Mouse (Mus musculus): ENCODE measurements around the gene Rims3.

The Rims3 gene

GRCm38 (mm10) chr4:120854588-120855319 lies at the start of gene Rims3:
Gene Rims3, plus strand, starts transcription at chr4:120854816.
- DNase-seq = peak; percentile 65

- DNase-seq = no peak
These were observed 48.8 kb upstream of the Rims3 start for GRCm38 (mm10) chr4:120805816-120806215.

- DNase-seq = no peak
These were observed 40.9 kb upstream of the Rims3 start for GRCm38 (mm10) chr4:120813762-120814161.

DNA sequence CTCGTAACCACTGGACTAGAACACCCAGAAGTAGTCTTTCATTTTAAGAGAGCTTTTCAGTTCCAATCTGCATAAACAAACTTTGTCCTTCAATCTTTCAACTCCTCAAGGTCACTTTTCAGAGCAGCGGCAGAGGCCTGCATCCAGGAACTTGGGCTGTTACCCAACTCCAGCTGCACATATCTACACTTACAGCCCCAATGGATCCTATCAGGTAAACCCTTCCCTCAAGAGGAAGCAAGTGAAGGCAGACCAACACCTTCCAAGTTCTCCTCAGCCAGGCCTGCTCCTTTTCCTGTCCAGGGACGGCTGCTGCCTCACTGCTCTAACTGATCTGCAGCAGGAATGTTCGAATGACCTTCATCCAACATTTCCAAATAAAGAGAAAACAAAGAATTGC lies 40.4 kb upstream of the Rims3 start:
- no peak for DNase-seq

DNA sequence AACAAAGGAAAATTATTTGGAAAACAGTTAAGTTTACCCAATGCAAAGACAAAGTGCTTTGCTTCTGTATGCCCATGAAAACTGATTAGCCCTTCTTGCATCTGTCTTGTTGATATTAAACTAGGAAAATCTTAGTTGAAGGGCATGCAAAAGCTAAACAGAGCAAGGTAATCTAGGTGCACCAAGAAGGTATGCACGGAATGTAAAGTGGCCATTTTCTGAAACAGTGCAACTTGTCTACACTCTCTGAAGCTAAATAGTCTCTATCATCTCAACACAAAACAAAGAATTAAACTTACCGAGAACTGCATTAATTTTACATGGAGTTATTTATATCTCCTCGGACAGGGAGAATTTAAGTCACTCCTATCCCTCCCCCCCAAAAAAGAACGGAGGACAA lies 39.5 kb upstream of the Rims3 start:
- no peak for DNase-seq

DNA sequence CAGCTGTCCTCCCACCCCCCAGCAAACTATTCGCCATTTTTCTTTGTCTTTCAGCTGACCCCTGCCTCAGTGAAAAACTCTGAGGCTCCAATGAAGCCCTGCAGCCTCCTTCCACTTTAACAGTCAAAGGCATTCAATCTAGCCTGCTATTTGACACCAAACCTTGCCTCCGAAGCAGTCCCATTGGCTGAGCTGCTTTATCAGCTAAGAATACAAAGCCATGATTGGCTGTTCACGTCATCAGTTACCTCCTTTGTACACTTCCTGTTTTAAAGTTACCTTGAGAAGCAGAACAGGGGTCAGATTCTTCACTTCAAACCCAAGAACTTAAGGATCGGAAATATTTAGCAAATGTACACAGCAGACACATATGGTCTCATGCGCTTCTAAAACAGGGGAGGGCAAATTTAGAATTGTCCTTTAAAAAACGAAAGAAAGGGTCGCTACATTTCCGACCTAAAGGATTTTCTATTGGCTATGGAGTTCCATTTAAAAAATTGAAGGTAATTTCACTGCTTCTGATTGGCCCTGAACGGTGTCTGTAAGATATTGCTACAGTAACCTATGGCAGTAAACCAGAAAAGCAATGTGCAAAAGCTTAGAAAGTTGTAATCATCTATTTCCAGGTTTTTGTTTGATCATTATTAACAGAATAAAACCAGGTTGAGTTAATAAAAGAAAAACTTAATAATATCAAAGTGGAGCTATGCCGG lies 38.8 kb upstream of the Rims3 start:
- DNase-seq = peak; percentile 66

- no peak for DNase-seq
These were observed 37.4 kb upstream of the Rims3 start for GRCm38 (mm10) chr4:120817002-120817774.

DNA sequence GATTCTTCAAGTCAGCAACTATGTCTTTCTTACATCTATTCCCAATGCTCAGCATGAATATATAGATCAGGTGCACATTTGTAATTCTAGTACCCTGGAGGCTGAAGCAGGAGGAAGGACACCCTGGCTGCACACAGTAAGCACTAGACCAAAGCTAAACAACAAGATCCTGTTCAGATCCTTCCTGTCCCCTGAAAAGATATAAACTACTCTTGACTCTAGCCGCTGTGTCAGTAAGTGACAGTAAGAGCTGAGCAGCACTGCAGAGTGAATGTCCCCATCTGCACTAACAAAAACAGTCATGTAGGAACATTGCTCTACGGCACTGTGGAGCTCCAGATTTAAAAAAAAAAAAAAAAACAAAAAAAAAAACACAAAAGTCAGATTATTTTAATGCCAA lies 36.7 kb upstream of the Rims3 start:
- DNase-seq = no peak

- DNase-seq = no peak
These were observed 35.3 kb upstream of the Rims3 start for GRCm38 (mm10) chr4:120819296-120819695.

DNA sequence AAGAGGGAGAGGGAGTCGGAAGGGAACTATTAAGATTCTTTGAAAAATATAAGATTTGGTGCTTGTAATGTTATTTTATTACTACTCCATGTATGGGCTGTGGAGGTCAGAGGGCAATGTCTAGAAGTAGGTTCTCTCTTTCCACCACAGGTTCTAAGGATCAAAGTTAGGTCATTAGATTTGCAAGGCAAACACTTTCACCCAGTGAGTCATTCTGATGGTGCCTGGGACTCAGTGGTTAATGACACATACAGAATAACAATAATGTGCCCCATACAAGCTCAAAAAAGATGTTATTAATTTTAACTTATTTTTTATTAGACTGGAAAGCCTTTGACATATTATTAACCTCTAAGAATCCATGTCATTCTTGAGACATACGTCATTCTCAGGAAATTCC lies 34.7 kb upstream of the Rims3 start:
- no peak for DNase-seq

DNA sequence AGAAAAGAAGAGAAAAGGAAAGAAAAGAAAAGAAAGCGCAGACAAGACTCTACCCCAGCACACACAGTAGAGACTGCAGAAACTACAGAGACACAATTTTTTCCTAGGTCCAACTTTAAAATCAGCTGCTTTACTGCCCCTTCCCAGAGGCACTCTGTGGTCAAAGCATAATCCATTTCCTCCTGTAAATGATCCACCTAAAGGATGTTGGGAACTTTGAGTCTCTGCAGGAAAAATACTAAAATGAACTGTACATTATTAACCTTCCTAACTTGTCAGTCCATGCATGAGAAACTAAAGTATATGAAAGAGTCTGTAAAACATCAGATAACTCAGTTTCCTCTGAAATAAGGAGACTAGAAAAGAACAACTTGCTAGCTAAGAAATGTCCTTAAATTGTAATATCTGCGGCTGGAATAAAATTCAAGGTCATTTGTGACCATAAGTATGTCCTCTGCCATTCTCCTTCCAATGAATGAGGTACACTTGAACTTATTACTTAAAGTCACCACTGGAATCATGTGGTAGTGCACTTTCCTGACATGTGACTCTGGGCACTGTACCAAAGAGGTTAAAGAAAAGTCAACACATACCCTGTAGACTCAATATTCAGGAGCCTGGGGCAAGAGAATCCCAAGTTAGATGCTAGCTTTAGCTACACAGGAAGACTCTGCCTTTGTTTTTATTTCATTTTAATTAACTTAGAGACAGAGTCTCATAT lies 32.3 kb upstream of the Rims3 start:
- DNase-seq = no peak

DNA sequence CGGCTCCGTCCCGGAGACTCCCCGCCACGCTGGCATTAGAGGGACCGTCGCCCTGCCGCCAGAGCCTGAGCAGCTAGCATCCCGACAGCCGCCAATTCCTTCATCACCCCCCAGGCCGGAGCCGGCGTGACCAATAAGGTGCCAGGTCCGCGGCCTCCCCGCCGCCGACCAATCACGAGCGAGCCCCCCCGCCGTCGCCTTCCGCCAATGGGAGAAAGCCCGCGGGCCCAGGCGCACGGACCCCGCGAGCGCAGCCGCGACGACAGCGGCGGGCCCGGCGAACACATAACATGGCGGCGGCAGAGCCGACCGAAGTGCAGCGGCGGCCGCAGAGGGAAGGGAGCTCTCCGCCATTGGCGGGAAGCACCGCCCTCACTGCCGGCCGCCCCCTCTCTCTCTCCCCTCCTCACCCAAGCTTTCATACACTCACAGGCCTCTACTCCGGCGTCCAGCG lies 29.5 kb upstream of the Rims3 start:
- DNase-seq = peak; percentile 98

GRCm38 (mm10) chr4:120825577-120826326 lies 28.9 kb upstream of the Rims3 start:
- DNase-seq = peak; percentile 98

- DNase-seq = no peak
These were observed 28.2 kb upstream of the Rims3 start for GRCm38 (mm10) chr4:120826418-120826817.

- no peak for DNase-seq
These were observed 23.8 kb upstream of the Rims3 start for GRCm38 (mm10) chr4:120830767-120831166.

DNA sequence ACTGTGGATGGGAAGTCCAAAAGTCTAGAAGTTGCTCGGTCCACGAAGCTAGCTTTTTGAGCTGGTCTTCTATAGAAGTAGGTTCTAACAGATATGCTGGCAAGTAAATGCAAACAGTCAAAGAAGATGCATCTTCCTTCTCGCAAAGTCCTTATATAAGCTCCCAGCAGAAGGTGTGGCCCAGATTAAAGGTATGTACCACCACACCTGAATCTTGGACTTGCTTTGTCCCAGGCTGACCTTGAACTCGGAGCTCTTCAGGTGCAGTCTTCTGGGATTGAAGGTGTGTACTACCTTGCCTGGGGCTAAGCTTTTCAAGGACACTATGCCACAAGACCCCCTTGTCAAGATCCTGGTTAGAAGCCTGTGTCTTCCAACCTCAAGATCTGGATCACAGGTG lies 23.1 kb upstream of the Rims3 start, which contains the start of gene Nfyc:
Nfyc (minus strand) TSS at position 101 of the 400 bp plus-strand sequence.
- DNase-seq = no peak

DNA sequence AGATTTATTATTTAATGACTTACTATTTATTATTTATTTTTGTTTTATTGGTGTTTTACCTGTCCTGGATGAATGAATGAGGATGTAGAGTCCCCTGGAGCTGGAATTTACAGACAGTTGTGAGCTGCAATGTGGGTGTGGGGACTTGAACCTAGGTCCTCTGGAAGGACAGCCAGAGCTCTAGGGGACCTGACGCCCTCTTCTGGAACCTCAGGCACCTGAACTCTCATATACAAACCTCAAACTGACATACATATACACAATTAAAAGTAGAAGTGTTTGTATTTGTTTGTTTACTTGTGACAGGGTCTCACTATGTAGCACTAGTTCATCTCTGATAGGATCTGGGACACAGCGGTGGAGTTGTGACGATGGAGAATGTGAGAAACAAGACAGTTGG lies 13.3 kb upstream of the Rims3 start:
- DNase-seq = no peak

DNA sequence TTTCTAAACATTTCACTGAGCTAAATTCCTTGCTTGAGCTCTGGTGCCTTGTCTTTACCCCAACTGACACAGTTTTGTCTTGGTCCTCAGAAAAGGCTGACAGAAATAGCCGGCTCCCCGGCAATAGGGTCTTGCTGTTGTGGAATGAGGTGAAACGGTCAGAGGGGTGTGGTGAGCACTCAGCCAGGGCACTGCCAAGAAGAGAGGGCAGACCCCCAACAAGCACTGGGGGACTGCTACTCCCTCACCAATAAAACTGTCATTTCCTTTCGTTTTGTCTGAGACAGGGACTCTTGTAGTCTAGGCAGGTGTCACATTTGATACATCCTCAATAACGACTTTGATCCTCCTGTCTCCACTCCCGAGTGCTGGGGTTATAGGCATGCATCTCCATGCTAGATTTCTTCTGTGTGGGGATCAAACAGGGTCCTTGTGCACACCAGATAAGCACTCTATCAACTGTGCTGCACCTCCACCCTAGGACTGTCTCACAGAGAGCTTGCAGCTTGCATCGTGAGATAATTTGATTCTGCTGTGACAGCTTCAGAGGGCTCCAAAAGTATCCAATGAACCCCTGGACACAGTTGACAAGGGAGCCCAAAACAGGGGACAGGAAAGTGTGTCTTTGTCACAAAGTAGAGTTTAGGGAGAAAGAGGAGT lies 10.1 kb upstream of the Rims3 start:
- DNase-seq = no peak

GRCm38 (mm10) chr4:120845098-120845497 lies 9.5 kb upstream of the Rims3 start:
- no peak for DNase-seq

DNA sequence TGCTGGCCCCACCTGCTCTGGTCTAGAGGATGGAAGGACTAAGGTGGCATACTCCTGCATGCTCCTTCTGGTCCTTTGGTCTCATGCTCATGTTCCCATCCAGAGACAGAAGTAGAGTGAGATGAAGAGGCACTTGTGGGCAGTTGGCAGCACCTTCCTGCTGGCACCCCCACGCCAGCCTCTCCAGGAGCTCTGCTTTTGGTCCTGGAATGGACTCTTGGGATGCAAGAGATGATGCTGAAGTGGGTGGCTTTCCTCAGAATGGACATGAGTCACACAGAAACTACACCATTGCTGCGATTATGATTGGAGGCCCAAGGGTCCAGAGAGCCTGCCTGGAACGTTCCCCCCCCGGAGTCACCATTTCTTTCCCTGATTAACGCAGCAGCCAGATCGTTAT lies 5.7 kb upstream of the Rims3 start:
- DNase-seq = no peak

DNA sequence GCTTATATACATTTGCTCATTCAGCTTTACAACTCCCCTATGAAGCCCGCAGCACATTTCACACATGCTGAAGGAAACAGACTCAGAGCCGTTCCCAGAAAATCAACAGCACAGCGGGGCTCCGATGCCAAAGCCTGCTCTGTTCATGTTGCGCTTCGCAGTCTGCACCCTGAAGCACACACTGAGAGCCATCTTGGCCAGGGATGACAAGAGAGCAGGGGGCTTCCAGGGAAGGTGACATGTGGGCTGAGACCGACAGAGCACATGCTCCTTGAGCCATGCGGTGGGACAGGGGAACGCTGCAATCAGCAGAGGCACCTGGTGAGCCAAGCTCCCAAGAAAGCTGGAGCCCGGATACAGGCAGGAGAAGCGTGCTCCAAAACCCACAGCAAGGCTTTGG lies 5.2 kb upstream of the Rims3 start:
- no peak for DNase-seq

- peak; percentile 96 for DNase-seq
These were observed 3.7 kb upstream of the Rims3 start for GRCm38 (mm10) chr4:120850946-120851345.

Data from cerebellum, adult 11 months (tissue).